Mouse (Mus musculus) thymus, adult 2 months (tissue): ENCODE measurements at regions not wholly inside any gene's neighbourhood (a gene's known extent, or its start where the extent isn't known, plus 50 kb on each side); places are given as distances from the start of the nearest gene placed in this dataset.

Experiments used
- DNase-seq: peaks from one replicate; pipeline ENCODE4 v3.0.0; 2021
- H3K27ac ChIP-seq: fragments of 200-500 bp; 2 replicates; pipeline ENCODE4 v1.5.1; 2012; ENCODE audit warnings: low read length, control low read depth; ENCODE audit not compliant: control insufficient read depth, insufficient read depth
- H3K27me3 ChIP-seq: fragments of 200-500 bp; 2 replicates; pipeline ENCODE4 v1.6.1; 2012; ENCODE audit warnings: mild to moderate bottlenecking, low read length, moderate library complexity, mixed read lengths; ENCODE audit not compliant: control insufficient read depth, insufficient read depth
- H3K36me3 ChIP-seq: fragments of 200-500 bp; 2 replicates; pipeline ENCODE4 v1.6.1; 2012; ENCODE audit warnings: mild to moderate bottlenecking, low read length, moderate library complexity; ENCODE audit not compliant: control insufficient read depth, insufficient read depth
- H3K4me1 ChIP-seq: fragments of 200-500 bp; replicated peaks from 2 replicates; pipeline ENCODE4 v1.6.1; 2012; ENCODE audit warnings: low read length; ENCODE audit not compliant: control insufficient read depth, insufficient read depth
- H3K4me3 ChIP-seq: fragments of 200-500 bp; 2 replicates; pipeline ENCODE4 v1.5.1; 2012; ENCODE audit warnings: mild to moderate bottlenecking, low read length, control low read depth, moderate library complexity; ENCODE audit not compliant: control insufficient read depth, insufficient read depth
- CTCF ChIP-seq: fragments of 200-500 bp; IDR thresholded peaks from 2 replicates; pipeline ENCODE4 v1.5.1; 2012; ENCODE audit warnings: mild to moderate bottlenecking, control low read depth, low read length, moderate library complexity, borderline replicate concordance; ENCODE audit not compliant: control insufficient read depth, poor library complexity, insufficient read depth; ENCODE audit errors: extremely low read depth
- POLR2A ChIP-seq: fragments of 200-500 bp; IDR thresholded peaks from 2 replicates; pipeline ENCODE4 v1.6.1; 2012; ENCODE audit warnings: mild to moderate bottlenecking, low read length, control low read depth, moderate library complexity; ENCODE audit not compliant: control insufficient read depth, poor library complexity, insufficient read depth; ENCODE audit errors: extremely low read depth
- WGBS: fragments of 180-500 bp; shearing (Covaris S2); methylation state at CpG from one replicate; pipeline ENCODE4 v1.1.7; 2018; 5-methylcytosine and 5-hydroxymethylcytosine counted together

GRCm38 (mm10) chr2:171719269-171719668, 324.0 kb downstream of the Cbln4 start:
- H3K27ac ChIP-seq, result no peak overlapping the region

GRCm38 (mm10) chr2:171718855-171719254, 324.4 kb downstream of the Cbln4 start:
- Histone ChIP-seq H3K27me3 (no peaks in the 10 kb centered on the region), H3K27ac (no peak overlapping the region), H3K4me1 (no peaks in the 10 kb centered on the region), H3K36me3 (no peaks in the 10 kb centered on the region), H3K4me3 (no peak overlapping the region)
- 93% methylated on average over 5 of the region's 5 CpGs for WGBS
- DNase-seq, result no peak
- no peak for TF ChIP-seq CTCF
- TF ChIP-seq POLR2A, result no peak

More at GRCm38 (mm10) chr2:171719269-171719668, 324.0 kb downstream of the Cbln4 start:
- DNase-seq, result no peak
- H3K36me3 ChIP-seq, result no peaks in the 10 kb centered on the region
- 82% methylated on average over 5 of the region's 5 CpGs for WGBS
- TF ChIP-seq POLR2A (no peak), CTCF (no peak)
- no peaks in the 10 kb centered on the region for H3K27me3 ChIP-seq
- H3K4me1 ChIP-seq, result no peaks in the 10 kb centered on the region
- no peak overlapping the region for H3K4me3 ChIP-seq

GRCm38 (mm10) chr2:171712816-171713570, 330.3 kb downstream of the Cbln4 start:
- DNase-seq, result no peak
- TF ChIP-seq POLR2A (no peak), CTCF (no peak)
- Histone ChIP-seq H3K27me3 (no peaks in the 10 kb centered on the region), H3K36me3 (no peaks in the 10 kb centered on the region), H3K27ac (no peak overlapping the region), H3K4me3 (no peak overlapping the region), H3K4me1 (no peaks in the 10 kb centered on the region)
- 73% methylated on average over 11 of the region's 11 CpGs for WGBS

GRCm38 (mm10) chr2:171693526-171693925, 349.7 kb downstream of the Cbln4 start:
- no peak for DNase-seq
- no peak overlapping the region for H3K27ac ChIP-seq
- no peaks in the 10 kb centered on the region for H3K36me3 ChIP-seq
- 87% methylated on average over 5 of the region's 5 CpGs for WGBS
- TF ChIP-seq POLR2A (no peak), CTCF (no peak)
- H3K27me3 ChIP-seq, result no peaks in the 10 kb centered on the region
- no peak overlapping the region for H3K4me3 ChIP-seq
- H3K4me1 ChIP-seq, result no peaks in the 10 kb centered on the region

GRCm38 (mm10) chr2:171690781-171691180, 352.5 kb downstream of the Cbln4 start:
- Histone ChIP-seq H3K36me3 (no peaks in the 10 kb centered on the region), H3K27me3 (no peaks in the 10 kb centered on the region), H3K4me3 (no peak overlapping the region), H3K27ac (no peak overlapping the region), H3K4me1 (no peaks in the 10 kb centered on the region)
- 90% methylated on average over 4 of the region's 4 CpGs for WGBS
- no peak for TF ChIP-seq POLR2A
- TF ChIP-seq CTCF, result no peak
- no peak for DNase-seq

GRCm38 (mm10) chr2:171689102-171689501, 354.2 kb downstream of the Cbln4 start:
- TF ChIP-seq CTCF (no peak), POLR2A (no peak)
- Histone ChIP-seq H3K27me3 (no peaks in the 10 kb centered on the region), H3K4me1 (no peaks in the 10 kb centered on the region), H3K4me3 (no peak overlapping the region), H3K36me3 (no peaks in the 10 kb centered on the region), H3K27ac (no peak overlapping the region)
- 61% methylated on average over 4 of the region's 4 CpGs for WGBS
- no peak for DNase-seq
